In the genomic region with DNA sequence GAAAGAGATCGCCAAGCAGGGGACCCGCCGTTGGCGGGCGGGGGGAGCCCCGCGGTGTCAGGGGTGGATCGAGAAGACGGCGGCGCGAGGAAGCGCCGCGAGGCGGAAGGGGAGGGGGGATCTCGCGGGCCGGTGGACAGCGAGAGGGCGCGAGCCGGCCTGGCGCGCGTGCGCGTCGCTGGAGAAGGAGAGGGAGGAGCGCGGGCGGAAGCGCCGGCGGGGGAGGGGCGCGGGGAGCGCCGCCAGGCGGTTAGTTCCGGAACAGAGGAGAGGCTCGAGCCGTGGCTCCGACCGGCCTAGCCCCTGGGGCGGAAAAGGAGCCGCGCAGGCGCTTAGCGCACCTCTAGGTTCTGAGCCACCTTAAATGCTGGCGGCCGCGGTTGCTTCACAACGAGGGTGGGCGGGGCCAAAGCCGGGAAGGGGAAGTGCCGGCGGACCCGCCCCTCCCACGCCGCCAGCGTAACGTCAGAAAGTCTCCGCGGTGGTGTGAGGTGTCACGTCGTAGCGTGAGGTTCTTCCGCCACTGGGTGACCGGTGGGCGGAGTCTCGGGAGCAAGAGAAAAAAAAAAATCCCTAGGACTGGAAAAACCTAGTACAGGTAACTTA, we compare ENCODE assay signal across 8 mouse cellular contexts. TPM values are rescaled to one million over a fixed set of nuclear protein-coding genes. Genes with fewer than 3 reads are reported as not detected.
DNase-seq lines count a peak whose midpoint lies in the region; ATAC-seq and TF ChIP-seq lines count a peak whose summit lies in the region.

TSS of gene Atxn2l (minus strand) at position 165 of the 606 bp plus-strand sequence.

- peak within 1 kb of the TSS; percentile 61 for H3K4me2 ChIP-seq in kidney, embryonic 14.5 days (replicated peaks; ENCODE audit: low read depth, low read length)
- peak within 1 kb of the TSS; percentile 67 for H3K4me2 ChIP-seq in limb, embryonic 15.5 days

- H3K9ac ChIP-seq in kidney, embryonic 14.5 days (ENCODE audit: low read depth, low read length) = peak within 1 kb of the TSS; percentile 100
- peak within 1 kb of the TSS; percentile 92 for H3K9ac ChIP-seq in limb, embryonic 15.5 days

- peak within 1 kb of the TSS; percentile 97 for H3K27ac ChIP-seq in bone marrow macrophage, adult 2 months (ENCODE audit: insufficient read depth, low read depth, low read length)
- peak within 1 kb of the TSS; percentile 98 for H3K27ac ChIP-seq in embryonic fibroblast, embryonic 13.5 days (ENCODE audit: insufficient read depth, low read length)
- H3K27ac ChIP-seq in kidney, embryonic 14.5 days (ENCODE audit: low read depth, low read length) = peak within 1 kb of the TSS; percentile 100
- H3K27ac ChIP-seq in limb, embryonic 15.5 days = peak within 1 kb of the TSS; percentile 99

- ATAC-seq in kidney, embryonic 14.5 days (ENCODE audit: low FRiP score, low TSS enrichment) = peak; percentile 92
- peak; percentile 88 for ATAC-seq in limb, embryonic 15.5 days (ENCODE audit: insufficient number of reproducible peaks, low FRiP score, low TSS enrichment, low read depth)

- no peak for TF ChIP-seq CTCF in bone marrow macrophage, adult 2 months (IDR thresholded peaks at IDR 0.05; ENCODE audit: low read depth, low read length)
- no peak for TF ChIP-seq CTCF in embryonic fibroblast, embryonic 13.5 days (IDR thresholded peaks at IDR 0.05; ENCODE audit: borderline replicate concordance, insufficient read depth, low read length)

- WGBS in kidney, embryonic 14.5 days = under 1% methylated on average over 59 of the region's 72 CpGs
- under 1% methylated on average over 58 of the region's 72 CpGs for WGBS in limb, embryonic 15.5 days

- peaks cover 29% of the 10 kb centered on the region for H3K36me3 ChIP-seq in kidney, embryonic 14.5 days (ENCODE audit: control insufficient read depth, insufficient read depth, low read length)
- H3K36me3 ChIP-seq in limb, embryonic 15.5 days = peaks cover 27% of the 10 kb centered on the region

- no peaks in the 10 kb centered on the region for H3K27me3 ChIP-seq in kidney, embryonic 14.5 days (ENCODE audit: control insufficient read depth, insufficient read depth, low read length)
- H3K27me3 ChIP-seq in limb, embryonic 15.5 days = no peaks in the 10 kb centered on the region

- H3K9me3 ChIP-seq in kidney, embryonic 14.5 days (ENCODE audit: control insufficient read depth, low read length) = no peaks in the 10 kb centered on the region
- no peaks in the 10 kb centered on the region for H3K9me3 ChIP-seq in limb, embryonic 15.5 days

- TF ChIP-seq POLR2A in bone marrow macrophage, adult 2 months (IDR thresholded peaks at IDR 0.05; ENCODE audit: borderline replicate concordance, low read depth, low read length) = no peak
- peak; percentile 62; the same call in 1 of the 2 replicates for TF ChIP-seq POLR2A in embryonic fibroblast, embryonic 13.5 days (IDR thresholded peaks at IDR 0.05; ENCODE audit: low read depth, low read length)

- peaks cover 7% of the 10 kb centered on the region for H3K4me1 ChIP-seq in bone marrow macrophage, adult 2 months (ENCODE audit: control insufficient read depth, insufficient read depth, low read length)
- no peaks in the 10 kb centered on the region; the same call in 1 of the 2 replicates for H3K4me1 ChIP-seq in embryonic fibroblast, embryonic 13.5 days (ENCODE audit: control insufficient read depth, insufficient read depth, low read length)
- H3K4me1 ChIP-seq in kidney, embryonic 14.5 days (ENCODE audit: control insufficient read depth, insufficient read depth, low read length) = no peaks in the 10 kb centered on the region; the same call in 1 of the 2 replicates
- H3K4me1 ChIP-seq in limb, embryonic 15.5 days = peaks cover 7% of the 10 kb centered on the region

- H3K4me3 ChIP-seq in bone marrow macrophage, adult 2 months (ENCODE audit: insufficient read depth, low read length) = peak within 1 kb of the TSS; percentile 90
- H3K4me3 ChIP-seq in embryonic fibroblast, embryonic 13.5 days (ENCODE audit: insufficient read depth, low read length) = peak within 1 kb of the TSS; percentile 99
- H3K4me3 ChIP-seq in kidney, embryonic 14.5 days (ENCODE audit: low read length) = peak within 1 kb of the TSS; percentile 100
- H3K4me3 ChIP-seq in limb, embryonic 15.5 days = peak within 1 kb of the TSS; percentile 58

- peak; percentile 100 for DNase-seq in A20 (ENCODE audit: low read depth, low spot score)
- DNase-seq in heart, adult 9 months (ENCODE audit: low spot score in 2 of 2) = peak; percentile 97 to 98
- DNase-seq in monocyte, adult 2 months (ENCODE audit: low read depth in 1 of 2, low spot score in 2 of 2) = peak; percentile 96 to 97
- DNase-seq in spleen, postnatal 36 days (ENCODE audit: low spot score in 2 of 2) = peak; percentile 98

RNA-seq across cellular contexts. Expression of gene Atxn2l, which starts in this region (rescaled TPM):
- 128 and 131 TPM in 2 replicates for polyA plus RNA-seq in bone marrow macrophage, adult 2 months (2012; ENCODE audit: insufficient read depth, insufficient read length, missing spikeins)
- polyA plus RNA-seq in embryonic fibroblast, embryonic 13.5 days (2011; ENCODE audit: insufficient read length, low read depth, missing spikeins) = 131 and 149 TPM in 2 replicates
- polyA plus RNA-seq in kidney, embryonic 14.5 days (2014; fragmentation: Nextera tagmentation; extraction: Ambion mirVana) = 39.9 and 59.7 TPM in 2 replicates
- 41.9 and 47.0 TPM in 2 replicates for polyA plus RNA-seq in limb, embryonic 15.5 days (2015; fragmentation: Nextera tagmentation; extraction: Ambion mirVana)

Comparison
In these comparisons a context has a peak if more than half of its experiments do, and no peak if none do; other contexts are left out.
1. Peak in every context shown above with its lines: DNase-seq, ATAC-seq, H3K4me3 ChIP-seq and H3K27ac ChIP-seq.